Mouse (Mus musculus) liver (tissue): ENCODE measurements around the gene Dpp6.

ENCODE experiments used
- DNase-seq: peaks from one replicate; pipeline ENCODE4 v3.0.0-alpha.2; 2020; ENCODE audit warnings: mixed read lengths

Dpp6 gene

DNA sequence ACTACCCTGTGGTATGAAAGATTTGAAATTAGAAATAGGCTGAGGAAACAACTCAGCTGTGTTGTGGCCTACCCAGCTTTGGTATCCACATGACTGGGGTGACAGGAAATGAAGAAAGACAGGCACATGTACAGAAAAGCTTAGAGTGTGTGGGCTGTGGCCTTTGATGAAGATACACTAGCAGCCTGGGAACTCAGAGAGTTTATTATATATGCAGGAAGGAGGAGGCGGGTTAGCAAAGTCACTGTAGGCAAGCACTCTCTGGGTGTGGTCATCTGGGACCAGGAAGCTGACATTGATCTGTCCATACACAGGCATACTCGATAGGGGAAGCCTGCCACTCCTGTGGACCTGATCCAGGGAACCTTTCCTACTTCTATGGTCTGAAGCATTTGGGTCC, 487.1 kb downstream of the Dpp6 start:
- no peak for DNase-seq

DNA sequence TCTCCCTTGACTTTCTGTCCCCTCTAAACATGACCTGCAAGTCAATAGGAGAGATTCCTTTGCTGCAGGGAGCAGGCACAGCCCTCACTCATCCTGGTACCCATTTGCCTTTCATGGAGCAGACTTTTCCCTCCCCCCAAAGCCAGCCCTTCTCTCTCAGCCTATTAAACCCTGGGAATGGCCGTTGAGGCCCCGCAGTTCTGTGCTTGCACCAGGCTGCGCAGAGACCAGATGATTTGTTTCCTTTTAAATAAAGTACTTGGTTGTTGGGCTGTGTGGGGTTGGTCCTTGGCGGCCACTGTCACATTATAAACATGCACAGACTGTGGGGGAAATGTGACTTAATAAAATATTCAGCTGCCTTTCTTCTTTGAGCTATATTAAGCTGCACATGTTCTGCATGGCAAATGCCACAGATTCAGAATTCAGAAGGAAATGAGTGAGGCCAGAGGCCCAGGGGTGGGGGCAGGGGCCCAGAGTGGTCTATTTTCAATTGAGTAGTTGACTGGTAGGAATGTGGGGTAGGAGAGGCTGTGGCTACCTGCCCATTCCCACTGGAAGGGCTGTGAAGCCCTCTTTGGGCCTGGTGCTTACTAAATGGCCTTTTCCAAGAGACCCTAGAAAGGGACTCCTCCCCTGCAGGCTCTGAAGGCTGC, 489.6 kb downstream of the Dpp6 start:
- DNase-seq: no peak

DNA sequence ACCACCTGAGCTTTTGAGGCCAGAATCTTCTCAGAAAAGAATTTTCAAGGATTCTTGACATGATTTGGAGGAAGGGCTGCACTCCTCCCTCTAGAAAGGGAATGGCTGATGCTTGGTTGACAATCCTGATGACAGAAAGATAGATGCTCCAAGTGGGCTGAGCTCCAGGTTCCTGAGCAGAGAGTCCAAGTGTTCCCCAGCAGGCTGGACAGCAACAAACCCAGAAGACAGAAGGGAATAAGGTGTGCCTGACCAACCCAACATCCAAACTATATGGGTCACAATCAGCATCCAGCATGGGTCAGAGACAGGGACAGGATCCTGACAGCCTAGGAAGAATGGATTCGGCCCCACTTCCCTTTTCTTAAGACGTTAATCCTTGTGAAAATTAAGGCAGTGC, 493.2 kb downstream of the Dpp6 start:
- DNase-seq: no peak

DNA sequence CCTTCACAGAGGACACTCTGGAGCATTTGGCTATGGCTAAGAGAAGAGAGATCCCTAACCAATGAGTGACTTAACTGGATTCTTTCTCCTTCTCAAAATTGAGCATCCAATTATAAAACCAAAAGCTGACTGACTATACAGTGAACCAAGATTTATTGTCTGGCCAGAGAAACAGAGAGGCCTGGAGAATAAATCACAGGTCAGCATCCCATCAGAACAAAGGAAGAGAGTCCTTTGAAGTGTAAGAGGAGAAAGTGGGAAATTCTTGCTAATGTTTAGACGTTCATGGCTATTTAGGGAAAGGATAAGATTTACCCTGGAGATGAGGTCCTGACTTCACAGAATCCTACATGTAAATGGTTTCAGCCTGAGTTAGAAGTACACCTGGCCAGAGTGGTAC, 499.7 kb downstream of the Dpp6 start:
- DNase-seq: no peak

DNA sequence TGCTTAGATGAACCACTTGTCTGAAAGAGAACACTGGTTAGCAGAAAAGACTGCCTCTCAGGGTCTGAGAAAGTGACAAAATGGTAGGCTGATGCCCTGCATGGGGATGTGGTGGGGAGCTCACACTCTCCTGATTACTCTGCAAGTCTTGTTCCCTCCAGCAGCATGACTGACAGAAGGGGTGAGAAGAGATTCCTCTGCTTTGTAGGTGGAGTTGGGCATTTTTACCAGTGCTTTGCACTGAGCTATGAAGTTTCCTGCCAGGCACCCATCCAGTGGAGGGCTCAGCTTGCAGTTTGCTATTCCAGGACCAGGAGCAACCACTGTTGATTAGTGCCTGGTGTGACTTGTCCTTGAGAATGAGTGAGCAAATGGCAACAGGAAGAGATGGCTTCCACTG, 500.3 kb downstream of the Dpp6 start:
- no peak for DNase-seq

DNA sequence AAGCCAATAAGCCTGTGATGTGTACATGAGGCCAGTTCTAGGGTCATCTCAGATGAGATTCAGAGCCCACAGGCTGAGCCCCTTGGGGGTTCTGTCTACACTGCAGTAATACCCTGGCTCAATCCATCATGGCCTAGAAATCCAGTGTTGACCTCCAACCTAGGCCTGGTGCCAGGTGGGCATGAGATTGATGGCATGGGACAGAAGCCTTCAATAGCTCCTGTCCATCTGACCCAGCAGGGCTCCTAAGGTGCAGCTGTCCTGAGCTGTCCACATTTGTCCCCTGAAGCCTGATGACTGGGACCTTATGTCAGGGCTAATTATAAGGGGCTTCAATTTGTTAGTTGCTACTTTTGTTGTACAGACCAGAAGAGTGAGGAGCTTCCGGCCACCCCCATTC, 500.8 kb downstream of the Dpp6 start:
- no peak for DNase-seq

DNA sequence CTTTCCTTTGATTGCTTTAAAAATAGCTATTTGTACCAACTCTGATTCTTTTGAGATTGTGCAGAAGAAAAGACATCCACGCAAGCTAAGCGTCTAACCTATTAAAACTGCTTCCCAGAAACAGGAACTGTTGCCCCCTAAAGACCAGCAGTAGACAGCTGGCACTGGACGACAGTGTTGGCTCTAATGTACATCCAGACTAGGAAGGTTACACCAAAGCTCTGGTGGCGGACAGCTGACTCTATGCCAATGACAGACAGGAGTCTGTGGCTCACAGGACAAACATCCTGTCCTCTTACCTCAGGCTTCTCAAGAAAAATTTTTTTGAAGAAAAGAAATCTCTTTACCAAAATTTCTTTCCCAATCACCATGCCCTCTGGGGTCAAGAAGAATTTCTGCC, 502.7 kb downstream of the Dpp6 start:
- DNase-seq: no peak

DNA sequence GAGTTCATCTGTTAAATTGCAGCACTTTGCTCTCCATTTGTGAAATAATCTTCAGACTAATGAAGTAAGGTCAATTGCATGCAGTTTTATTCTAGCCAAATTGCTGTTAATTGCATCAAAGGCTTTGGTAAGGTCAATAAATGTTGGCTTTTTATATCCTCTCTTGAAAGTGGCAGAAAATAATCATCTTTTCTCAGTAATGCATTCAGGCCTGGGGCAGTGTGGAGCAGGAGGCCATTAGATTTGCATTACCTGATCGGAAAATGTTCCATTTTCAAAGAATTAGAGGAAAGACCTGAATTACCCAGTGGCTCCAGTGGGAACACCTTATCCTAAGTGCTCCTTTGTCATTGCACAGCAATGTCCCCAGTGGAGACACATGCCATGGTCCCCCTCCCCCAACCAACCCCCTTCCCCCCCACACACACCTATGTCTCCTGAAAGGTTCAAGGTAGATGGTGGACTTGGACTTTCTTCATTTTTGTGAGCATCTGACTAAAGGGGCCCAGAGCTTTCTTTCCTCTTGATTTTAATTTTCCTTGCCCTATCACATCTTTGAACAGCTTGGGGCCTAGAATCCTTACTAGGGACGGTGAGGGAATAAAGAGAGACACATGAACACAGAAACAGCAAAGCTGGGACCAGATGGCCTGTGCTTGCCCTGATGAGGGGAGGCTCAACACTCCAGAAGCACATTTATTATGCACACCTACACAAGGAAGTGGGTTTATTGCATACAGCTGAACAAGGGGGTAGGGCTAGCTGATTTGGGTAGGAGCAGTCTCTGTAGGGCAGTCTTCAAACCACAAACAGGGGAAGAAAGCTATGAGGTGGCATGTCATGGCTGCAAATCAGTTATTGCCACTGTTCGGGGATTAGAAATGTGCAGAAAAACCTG, 506.1 kb downstream of the Dpp6 start:
- DNase-seq: no peak

DNA sequence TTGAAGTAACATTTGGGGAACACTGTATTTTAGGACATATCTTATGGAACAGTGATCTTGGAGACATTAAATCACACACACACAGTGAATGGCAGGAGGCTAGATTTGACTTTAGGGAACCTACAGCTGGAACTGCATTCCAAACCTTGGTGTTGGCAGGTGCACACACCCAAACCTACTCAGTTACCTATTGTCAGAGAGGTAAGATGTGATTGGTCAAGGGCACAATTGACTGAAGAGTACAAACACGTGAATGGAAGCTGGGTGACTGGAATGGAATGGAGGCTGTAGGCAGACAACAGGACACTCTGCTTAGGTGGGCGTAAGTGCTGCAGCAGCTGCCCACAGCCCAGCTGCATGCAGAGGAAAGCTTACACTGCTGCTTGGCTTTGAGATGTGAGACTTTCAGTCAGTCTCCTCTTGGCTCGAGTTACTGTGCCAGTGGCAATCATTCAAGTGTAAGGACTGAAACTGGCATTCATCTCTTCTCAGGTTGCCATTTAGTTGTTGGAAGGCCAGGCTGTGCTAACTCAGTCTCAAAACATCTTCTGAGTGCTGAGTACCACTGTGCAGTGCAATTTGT, 507.4 kb downstream of the Dpp6 start:
- DNase-seq: no peak

DNA sequence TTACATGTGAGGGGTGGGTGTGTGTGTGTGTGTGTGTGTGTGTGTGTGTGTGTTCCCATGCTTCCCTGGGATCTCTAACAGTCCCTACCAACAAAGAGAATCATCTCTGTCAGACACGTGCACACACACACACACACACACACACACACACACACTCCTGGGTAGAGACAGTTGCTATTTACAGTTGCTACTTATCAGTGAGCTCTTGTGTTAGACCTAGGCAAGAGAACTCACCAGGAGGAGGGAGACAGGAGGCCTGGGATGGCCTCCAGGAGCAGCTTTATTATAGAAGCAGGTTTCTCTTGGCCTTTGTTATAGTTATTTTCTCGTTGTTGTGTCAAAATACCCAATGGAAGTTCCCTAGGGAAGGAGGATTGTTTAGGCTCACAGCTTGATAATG, 519.7 kb downstream of the Dpp6 start:
- no peak for DNase-seq

DNA sequence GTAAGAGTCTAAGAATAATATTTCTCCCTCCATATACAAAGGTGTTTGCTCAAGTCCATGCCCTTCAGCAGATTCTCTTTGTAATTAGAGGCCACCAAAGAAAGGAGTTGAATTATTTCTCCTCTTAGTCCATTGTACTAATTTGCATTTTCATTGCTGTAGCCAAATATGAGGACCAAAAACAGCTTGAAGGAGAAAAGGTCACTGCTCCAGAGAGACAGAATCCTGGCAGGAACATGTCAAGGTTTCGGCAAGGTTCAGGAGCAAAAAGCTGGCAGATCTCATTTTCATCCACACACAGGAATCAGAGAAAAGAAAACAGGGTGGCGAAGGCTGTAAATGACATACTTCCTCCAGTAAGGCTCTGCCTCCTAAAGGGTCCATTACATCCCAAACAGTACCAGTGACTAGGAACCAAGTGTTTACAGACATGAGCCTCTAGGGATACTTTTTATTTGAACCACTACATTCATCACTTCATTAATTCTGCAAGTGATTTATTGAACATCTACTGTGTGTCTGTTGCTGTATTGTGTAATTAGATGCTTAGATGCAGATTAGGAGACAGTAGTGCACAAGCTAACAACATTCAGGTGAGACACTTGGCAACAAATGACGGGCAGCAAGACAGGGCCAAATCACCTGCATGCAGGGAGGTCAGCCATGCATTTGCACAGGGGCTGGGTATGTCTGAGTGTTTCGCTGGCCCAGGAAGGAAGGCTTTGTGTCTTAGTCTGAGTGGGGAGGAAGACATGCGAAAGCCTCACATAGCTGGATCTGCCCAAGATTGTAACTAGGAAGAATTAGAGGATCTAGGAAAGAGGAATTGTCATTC, 522.4 kb downstream of the Dpp6 start:
- DNase-seq: no peak

DNA sequence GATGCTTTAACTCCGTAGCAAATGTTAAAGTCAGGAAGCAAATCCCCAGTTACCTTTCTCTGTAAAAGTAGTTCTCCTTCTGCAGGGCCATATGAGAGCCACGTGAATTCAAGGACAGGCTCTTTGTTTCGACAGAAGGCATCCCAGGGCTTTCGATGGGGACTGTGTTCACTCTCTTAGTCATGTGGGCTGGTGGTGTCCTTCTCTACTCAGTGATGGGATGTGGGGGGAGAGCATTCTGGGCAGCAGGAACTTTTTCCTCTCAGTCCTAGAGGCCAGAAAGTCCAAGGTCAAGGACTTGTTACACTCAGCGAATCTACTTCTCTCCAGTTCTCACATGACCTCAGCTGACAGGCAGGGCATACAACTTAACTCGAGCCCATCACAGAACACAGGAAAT, 525.3 kb downstream of the Dpp6 start:
- no peak for DNase-seq

DNA sequence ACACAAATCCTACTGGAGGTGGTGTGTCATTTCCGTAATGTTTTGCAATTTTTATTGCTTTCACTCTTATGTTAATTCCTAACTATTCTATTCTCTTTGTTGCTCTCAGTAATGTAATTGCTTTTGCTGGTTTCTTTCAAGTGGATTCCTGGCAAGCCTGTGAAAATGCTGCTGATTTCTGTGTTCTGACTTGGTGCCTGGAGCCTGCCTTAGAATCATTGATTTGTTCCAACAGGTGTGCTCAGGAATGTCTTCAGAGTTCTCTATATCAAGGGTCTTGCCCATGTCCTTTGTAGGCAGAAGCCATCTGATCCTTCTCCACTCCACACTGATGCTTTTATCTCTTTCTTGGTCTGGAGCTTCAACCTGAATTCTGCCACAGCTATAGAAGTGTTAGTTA, 526.6 kb downstream of the Dpp6 start:
- DNase-seq: no peak

DNA sequence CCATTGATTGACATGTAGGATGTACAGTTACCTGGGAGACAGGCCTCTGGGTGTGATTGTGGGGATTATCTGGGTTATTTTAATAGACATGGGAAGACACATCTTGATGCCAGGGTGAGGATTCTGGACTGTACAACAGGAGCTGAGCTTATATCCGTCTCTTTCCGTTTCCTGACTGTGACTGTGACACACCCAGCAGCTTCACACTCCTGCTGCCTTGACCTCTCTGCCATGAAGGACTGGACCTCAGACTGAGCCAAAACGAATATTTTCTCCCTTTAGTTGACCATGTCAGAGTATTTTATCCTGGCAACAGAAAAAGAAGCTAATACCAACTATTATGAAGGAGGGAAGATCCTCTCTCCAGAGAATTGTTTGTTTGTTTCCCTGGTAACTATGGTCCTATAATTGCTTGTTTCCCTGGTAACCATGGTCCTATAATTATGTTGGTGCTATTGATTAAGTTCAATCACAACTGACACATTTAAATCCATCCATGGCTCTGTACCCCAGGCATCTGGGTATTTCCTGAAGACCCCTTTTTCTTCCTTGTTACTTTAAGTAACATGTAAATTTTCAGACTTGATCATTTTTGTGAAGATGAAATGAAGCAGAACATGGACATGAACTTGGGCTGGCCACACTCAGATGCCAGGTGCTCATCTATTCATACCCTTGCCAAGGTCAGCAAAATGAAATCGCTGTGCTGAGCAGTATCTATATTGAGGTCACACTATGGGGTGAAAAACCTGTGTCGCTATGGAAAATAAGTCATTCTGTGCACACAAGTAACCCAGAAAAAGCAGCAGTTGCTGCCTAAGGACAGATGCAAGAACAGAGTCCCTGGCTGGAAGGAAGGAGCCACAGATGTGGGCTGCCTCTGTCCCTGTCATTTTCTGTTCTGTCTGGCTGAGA, 531.4 kb downstream of the Dpp6 start:
- no peak for DNase-seq

DNA sequence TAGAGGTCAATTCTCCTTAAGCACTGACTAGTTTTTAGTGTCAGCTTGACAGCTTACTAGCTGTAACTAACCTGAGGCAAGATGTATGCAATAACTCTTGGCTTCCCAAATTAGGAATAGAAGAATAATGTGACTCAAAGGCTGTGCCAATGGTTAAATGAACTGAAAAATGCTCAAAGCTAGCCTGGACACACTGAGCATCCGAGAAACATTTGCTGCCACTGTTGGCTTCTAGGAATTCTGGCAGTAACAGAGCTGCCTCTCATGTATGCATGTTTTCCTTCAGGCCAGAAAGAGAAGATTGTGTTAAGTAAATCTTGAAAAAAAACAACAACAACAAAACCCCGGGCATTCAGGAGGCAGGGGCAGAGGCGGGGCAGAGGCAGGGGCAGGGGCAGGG, 540.6 kb downstream of the Dpp6 start:
- DNase-seq: no peak

DNA sequence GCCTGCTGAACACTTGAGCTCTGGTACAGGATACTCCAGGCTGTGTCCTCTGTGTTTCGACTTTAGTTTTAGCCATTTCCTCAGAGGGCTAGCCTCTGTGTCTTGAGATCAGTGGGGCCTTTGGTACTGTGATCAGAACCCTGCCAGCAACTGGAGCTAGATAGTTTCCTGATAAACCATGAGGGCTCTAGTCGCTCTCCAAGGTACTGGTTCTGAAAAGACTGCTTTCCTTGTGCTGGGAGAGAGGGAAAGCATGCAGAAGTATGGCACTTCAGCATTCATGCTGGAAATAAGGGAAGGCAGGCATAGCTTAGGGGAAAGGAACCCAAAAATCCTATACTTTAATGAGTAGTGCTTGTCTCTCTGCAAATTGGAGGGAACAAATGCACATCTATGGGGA, 548.9 kb downstream of the Dpp6 start:
- DNase-seq: no peak

DNA sequence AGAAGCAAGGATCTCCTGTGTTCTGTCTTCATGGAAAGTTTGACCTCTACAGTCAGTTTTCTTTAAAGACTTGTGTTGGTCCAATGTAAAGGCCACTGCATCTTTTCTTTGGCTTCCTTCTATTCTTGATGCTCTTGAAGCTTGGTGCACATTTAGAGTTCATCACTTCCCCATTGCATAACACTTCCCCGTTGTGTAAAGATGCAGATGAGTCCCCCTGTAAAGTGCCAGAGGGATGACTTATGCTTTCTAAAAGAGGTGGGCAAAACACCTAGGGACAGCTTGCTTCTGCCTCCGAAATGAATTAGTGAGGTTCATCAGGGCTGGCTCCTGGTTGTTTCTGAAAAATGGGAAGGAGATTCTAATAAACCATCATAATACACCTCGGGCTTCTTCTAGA, 553.8 kb downstream of the Dpp6 start:
- DNase-seq: no peak

DNA sequence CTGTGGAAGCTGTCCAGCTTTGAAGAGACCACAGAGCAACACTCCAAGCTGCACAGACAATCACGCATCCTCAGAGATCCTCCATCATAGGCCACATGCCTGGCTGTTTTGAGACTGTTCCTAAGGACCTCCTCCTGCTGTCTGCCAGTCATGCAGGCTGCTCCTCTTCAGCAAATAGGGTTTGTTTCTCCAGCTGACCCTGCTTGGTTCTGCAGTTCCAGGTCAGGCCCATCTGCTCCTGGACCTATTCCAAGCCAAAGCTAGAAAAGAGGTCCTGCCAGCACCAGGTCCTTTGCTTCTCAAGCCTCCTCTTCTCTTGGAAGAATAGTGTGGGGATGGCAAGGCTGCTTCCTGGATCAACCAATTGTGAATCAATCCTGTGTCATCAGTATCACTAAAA, 556.9 kb downstream of the Dpp6 start:
- DNase-seq: no peak

DNA sequence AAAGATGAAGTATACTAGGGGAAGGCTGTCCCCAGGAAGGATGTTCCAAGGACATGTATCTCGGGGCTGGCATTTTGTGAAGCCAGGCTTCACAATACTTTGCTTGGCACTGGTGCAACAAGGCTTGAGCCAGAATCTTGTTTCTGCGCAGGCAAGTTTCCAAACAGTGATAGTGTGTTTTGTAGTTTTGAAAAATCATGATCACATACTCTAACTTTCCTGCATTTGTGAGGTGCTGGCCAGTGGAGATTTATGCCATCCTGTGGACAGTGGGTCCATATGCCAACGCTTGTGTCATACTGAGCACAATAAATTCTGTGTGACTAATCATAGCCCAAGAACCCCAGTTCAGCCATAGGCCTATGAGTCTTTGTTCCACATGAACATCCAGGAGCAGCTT, 558.8 kb downstream of the Dpp6 start:
- no peak for DNase-seq

DNA sequence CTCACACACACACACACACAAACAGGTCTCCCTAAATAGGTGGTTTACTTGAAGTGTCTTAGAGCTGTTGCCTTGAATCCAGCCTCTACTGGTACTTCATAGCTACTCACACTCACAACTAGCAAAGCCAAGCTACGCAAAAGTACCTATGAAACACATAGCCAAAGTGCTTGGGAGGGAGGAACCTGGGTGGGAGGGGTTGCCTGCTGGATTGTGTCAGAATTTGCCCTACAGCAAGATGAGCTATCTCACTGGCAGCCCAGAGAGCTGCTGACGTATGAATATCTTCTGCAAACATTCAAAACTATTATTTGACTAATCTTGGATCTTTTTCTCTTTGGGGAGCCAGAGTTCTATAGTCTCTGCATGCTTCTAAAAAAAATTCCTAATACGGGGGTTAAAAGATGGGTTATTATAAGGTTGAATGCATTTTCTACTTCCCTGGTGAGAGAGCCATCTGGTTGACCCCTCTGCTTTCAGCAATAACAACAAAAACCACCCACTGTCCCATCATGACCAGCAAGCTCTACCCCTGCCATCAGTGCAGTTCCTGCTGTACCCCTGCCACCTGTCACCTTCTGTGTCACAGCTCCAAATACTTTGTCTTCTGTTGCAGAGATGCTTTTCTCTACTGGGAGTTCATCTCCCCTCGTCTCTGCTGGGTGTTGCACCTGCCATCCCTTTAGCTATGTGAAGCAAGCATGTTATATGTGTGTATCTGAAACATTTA, 563.8 kb downstream of the Dpp6 start:
- no peak for DNase-seq

DNA sequence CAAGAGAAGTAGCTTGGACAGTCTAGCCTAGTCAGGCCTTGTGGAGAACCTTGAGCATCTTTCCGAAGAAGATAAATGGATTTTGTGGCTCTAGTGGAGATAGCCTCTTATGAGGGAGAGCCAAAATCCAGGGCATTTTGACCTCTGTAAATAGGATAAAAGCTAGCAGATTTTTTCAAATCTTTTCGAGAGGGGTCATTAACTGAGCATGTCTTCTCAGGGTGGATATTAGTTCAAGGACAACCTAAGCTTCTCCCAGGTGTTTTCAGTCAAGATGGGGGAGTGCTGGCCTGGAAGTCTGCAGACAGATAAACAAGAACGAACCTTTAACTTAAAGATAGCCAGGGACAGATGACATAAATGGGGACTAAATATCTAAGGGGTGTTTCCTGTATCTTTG, 581.4 kb downstream of the Dpp6 start:
- DNase-seq: no peak

DNA sequence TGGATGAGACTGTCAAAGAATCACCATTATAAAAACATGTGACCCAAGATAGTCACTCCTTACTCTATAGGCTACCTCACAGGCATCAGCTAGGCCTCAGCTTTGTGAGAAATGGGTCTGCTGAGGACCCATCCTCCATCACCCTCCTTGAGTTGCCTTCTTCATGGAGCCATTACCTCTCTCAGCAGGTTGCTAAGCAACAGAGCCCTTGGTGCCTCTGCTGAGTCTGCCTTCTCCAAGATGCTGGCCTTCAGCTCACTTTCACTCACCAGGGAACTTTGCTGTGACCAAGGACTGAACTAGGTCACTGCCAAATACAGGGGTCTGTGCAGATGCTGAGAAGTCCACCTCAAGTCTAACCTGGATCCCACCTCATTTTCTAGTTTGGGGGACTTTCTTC, 582.1 kb downstream of the Dpp6 start:
- no peak for DNase-seq
